Mouse (Mus musculus) hindbrain, embryonic 15.5 days (tissue): Measurements from ENCODE around the gene Eme2. TPM values are rescaled to one million over a fixed set of nuclear protein-coding genes. Genes with fewer than 3 reads are reported as not detected.
A peak's percentile ranks its signal among the peaks of the same experiment; 100 is the strongest.

ENCODE experiments used
- ATAC-seq: fragments of 200-750 bp; cut with Nextera tagmentation; 2 replicates; pipeline ENCODE4 v1.8.0; 2017; ENCODE audit warnings: low read depth, moderate number of reproducible peaks, moderate TSS enrichment; ENCODE audit not compliant: low FRiP score
- H3K27ac ChIP-seq: fragments of 300-500 bp; sonication (generic); replicated peaks from 2 replicates; pipeline ENCODE4 v1.5.1; 2015; ENCODE audit warnings: mild to moderate bottlenecking, inconsistent platforms
- H3K27me3 ChIP-seq: fragments of 300-500 bp; sonication (generic); 2 replicates; pipeline ENCODE4 v1.6.1; 2015; ENCODE audit warnings: control low read depth, inconsistent platforms
- H3K36me3 ChIP-seq: fragments of 300-500 bp; sonication (generic); 2 replicates; pipeline ENCODE4 v1.6.1; 2015; ENCODE audit warnings: control low read depth, inconsistent platforms
- H3K4me1 ChIP-seq: fragments of 300-500 bp; sonication (generic); replicated peaks from 2 replicates; pipeline ENCODE4 v1.6.1; 2015; ENCODE audit warnings: control low read depth, inconsistent platforms
- H3K4me2 ChIP-seq: fragments of 300-500 bp; sonication (generic); 2 replicates; pipeline ENCODE4 v1.6.1; 2015; ENCODE audit warnings: moderate library complexity, mild to moderate bottlenecking, inconsistent platforms
- H3K4me3 ChIP-seq: fragments of 300-500 bp; sonication (generic); 2 replicates; pipeline ENCODE4 v1.5.1; 2015; ENCODE audit warnings: mild to moderate bottlenecking, inconsistent platforms
- H3K9ac ChIP-seq: fragments of 300-500 bp; sonication (generic); 2 replicates; pipeline ENCODE4 v1.6.1; 2015; ENCODE audit warnings: inconsistent platforms
- H3K9me3 ChIP-seq: fragments of 300-500 bp; sonication (generic); 2 replicates; pipeline ENCODE4 v1.6.1; 2016; ENCODE audit warnings: control low read depth, inconsistent platforms
- WGBS: fragments of 180-500 bp; shearing (Covaris S2); methylation state at CpG from one replicate; pipeline ENCODE4 v1.1.7; 2015; 5-methylcytosine and 5-hydroxymethylcytosine counted together
- polyA plus RNA-seq: library from polyadenylated mRNA; unstranded; fragments of >200 nt; fragmentation: Nextera tagmentation; extraction: Ambion mirVana; gene quantifications from 2 replicates; pipeline ENCODE4 v1.2.1, GENCODE M21; 2015

The Eme2 gene
- polyA plus RNA-seq, 1 experiment from 2014 or later, result 30.5 TPM

- no peak for ATAC-seq
- H3K27me3 ChIP-seq, result no peaks in the 10 kb centered on the region
- WGBS, result 14% methylated on average over 23 of the region's 23 CpGs
- H3K36me3 ChIP-seq, result peaks cover 60% of the 10 kb centered on the region
- peak overlapping the region; percentile 87 for H3K9ac ChIP-seq
- peaks cover 46% of the 10 kb centered on the region for H3K4me1 ChIP-seq
- peak overlapping the region; percentile 79 for H3K27ac ChIP-seq
- peak overlapping the region; percentile 82 for H3K4me3 ChIP-seq
- H3K9me3 ChIP-seq, result no peaks in the 10 kb centered on the region
- H3K4me2 ChIP-seq, result peak overlapping the region; percentile 97
Measured at GRCm38 (mm10) chr17:24895571-24896240, 819 bp upstream of the Eme2 start.

- Histone ChIP-seq H3K9me3 (no peaks in the 10 kb centered on the region), H3K4me2 (peak overlapping the region; percentile 97), H3K9ac (peak overlapping the region; percentile 87), H3K27me3 (no peaks in the 10 kb centered on the region), H3K4me3 (peak overlapping the region; percentile 82), H3K4me1 (peaks cover 46% of the 10 kb centered on the region), H3K27ac (peak overlapping the region; percentile 79), H3K36me3 (peaks cover 56% of the 10 kb centered on the region)
- 12% methylated on average over 31 of the region's 31 CpGs for WGBS
- peak; percentile 23 for ATAC-seq
Measured at GRCm38 (mm10) chr17:24894061-24894994, 559 bp downstream of the Eme2 start.

- H3K36me3 ChIP-seq, result peaks cover 46% of the 10 kb centered on the region
Measured at GRCm38 (mm10) chr17:24893276-24893675, 1.6 kb downstream of the Eme2 start.

GRCm38 (mm10) chr17:24892785-24893184, 2.1 kb downstream of the Eme2 start:
- Histone ChIP-seq H3K36me3 (peaks cover 42% of the 10 kb centered on the region), H3K27me3 (no peaks in the 10 kb centered on the region), H3K4me3 (no peak overlapping the region), H3K4me1 (peaks cover 51% of the 10 kb centered on the region), H3K4me2 (no peak overlapping the region), H3K9me3 (no peaks in the 10 kb centered on the region), H3K9ac (no peak overlapping the region), H3K27ac (no peak overlapping the region)
- 89% methylated on average over 12 of the region's 12 CpGs for WGBS
- ATAC-seq, result no peak

More at GRCm38 (mm10) chr17:24893276-24893675, 1.6 kb downstream of the Eme2 start:
- WGBS, result 96% methylated on average over 2 of the region's 2 CpGs
- no peak overlapping the region; the same call in 1 of the 2 replicates for H3K4me2 ChIP-seq
- ATAC-seq, result no peak
- no peak overlapping the region for H3K27ac ChIP-seq
- no peaks in the 10 kb centered on the region for H3K9me3 ChIP-seq
- H3K27me3 ChIP-seq, result no peaks in the 10 kb centered on the region
- peaks cover 51% of the 10 kb centered on the region for H3K4me1 ChIP-seq
- H3K4me3 ChIP-seq, result peak overlapping the region; percentile 82; the same call in 1 of the 2 replicates
- H3K9ac ChIP-seq, result no peak overlapping the region

- no peak overlapping the region for H3K4me3 ChIP-seq
- H3K4me1 ChIP-seq, result peaks cover 47% of the 10 kb centered on the region
- H3K4me2 ChIP-seq, result no peak overlapping the region
- peaks cover 39% of the 10 kb centered on the region for H3K36me3 ChIP-seq
- H3K9ac ChIP-seq, result no peak overlapping the region
- H3K27ac ChIP-seq, result no peak overlapping the region
- no peak for ATAC-seq
- no peaks in the 10 kb centered on the region for H3K27me3 ChIP-seq
- no peaks in the 10 kb centered on the region for H3K9me3 ChIP-seq
- 86% methylated on average over 13 of the region's 13 CpGs for WGBS
Measured at GRCm38 (mm10) chr17:24891321-24891720, 3.6 kb downstream of the Eme2 start.

- H3K9ac ChIP-seq, result no peak overlapping the region
- WGBS, result 92% methylated on average over 19 of the region's 19 CpGs
- no peak overlapping the region for H3K27ac ChIP-seq
- peaks cover 42% of the 10 kb centered on the region for H3K4me1 ChIP-seq
- H3K9me3 ChIP-seq, result no peaks in the 10 kb centered on the region
- peaks cover 39% of the 10 kb centered on the region for H3K36me3 ChIP-seq
- H3K4me2 ChIP-seq, result no peak overlapping the region
- H3K27me3 ChIP-seq, result no peaks in the 10 kb centered on the region
- no peak overlapping the region for H3K4me3 ChIP-seq
- ATAC-seq, result no peak
Measured at GRCm38 (mm10) chr17:24890151-24891092, 4.5 kb downstream of the Eme2 start.

- WGBS, result 95% methylated on average over 3 of the region's 3 CpGs
- Histone ChIP-seq H3K9ac (no peak overlapping the region), H3K9me3 (no peaks in the 10 kb centered on the region), H3K4me3 (no peak overlapping the region), H3K27ac (no peak overlapping the region), H3K27me3 (no peaks in the 10 kb centered on the region), H3K36me3 (peaks cover 41% of the 10 kb centered on the region), H3K4me2 (no peak overlapping the region), H3K4me1 (peaks cover 38% of the 10 kb centered on the region)
- no peak for ATAC-seq
Measured at GRCm38 (mm10) chr17:24888862-24889261, 6.0 kb downstream of the Eme2 start.

- H3K4me2 ChIP-seq, result peak overlapping the region; percentile 70
- H3K36me3 ChIP-seq, result peaks cover 39% of the 10 kb centered on the region
- H3K27me3 ChIP-seq, result no peaks in the 10 kb centered on the region
- H3K27ac ChIP-seq, result peak overlapping the region; percentile 81; the same call in 1 of the 2 replicates
- no peaks in the 10 kb centered on the region for H3K9me3 ChIP-seq
- peak overlapping the region; percentile 72 for H3K9ac ChIP-seq
- H3K4me1 ChIP-seq, result peaks cover 28% of the 10 kb centered on the region
- 65% methylated on average over 18 of the region's 18 CpGs for WGBS
- ATAC-seq, result no peak
- peak overlapping the region; percentile 77 for H3K4me3 ChIP-seq
Measured at GRCm38 (mm10) chr17:24887291-24888080, 7.4 kb downstream of the Eme2 start.

- Histone ChIP-seq H3K36me3 (peaks cover 33% of the 10 kb centered on the region), H3K4me3 (peak overlapping the region; percentile 77), H3K27ac (peak overlapping the region; percentile 81), H3K9ac (peak overlapping the region; percentile 72), H3K4me2 (peak overlapping the region; percentile 70), H3K4me1 (peaks cover 28% of the 10 kb centered on the region), H3K9me3 (no peaks in the 10 kb centered on the region), H3K27me3 (no peaks in the 10 kb centered on the region)
- under 1% methylated on average over 18 of the region's 18 CpGs for WGBS
- ATAC-seq, result peak; percentile 24; the same call in 1 of the 2 replicates
Measured at GRCm38 (mm10) chr17:24886932-24887271, 8.0 kb downstream of the Eme2 start.

- WGBS, result under 1% methylated on average over 69 of the region's 69 CpGs
- Histone ChIP-seq H3K27ac (peak within 1 kb of the TSS; percentile 81), H3K36me3 (peaks cover 29% of the 10 kb centered on the region), H3K9me3 (no peaks in the 10 kb centered on the region), H3K9ac (peak within 1 kb of the TSS; percentile 72), H3K4me2 (peak within 1 kb of the TSS; percentile 70), H3K4me1 (peaks cover 28% of the 10 kb centered on the region), H3K4me3 (peak within 1 kb of the TSS; percentile 77), H3K27me3 (no peaks in the 10 kb centered on the region)
- peak; percentile 98 for ATAC-seq
Measured at GRCm38 (mm10) chr17:24886134-24886931, 8.6 kb downstream of the Eme2 start, which contains the start of the genes Nubp2 and Spsb3. Gene Nubp2, minus strand, starts transcription at chr17:24886349. Gene Spsb3, plus strand, starts transcription at chr17:24886643.
